Mouse (Mus musculus): ENCODE results near the gene Nt5dc2. TPM values are rescaled to one million over a fixed set of nuclear protein-coding genes. Genes with fewer than 3 reads are reported as not detected.

Nt5dc2 gene
- polyA plus RNA-seq, 1 experiment from 2014 or later = 421 TPM

GRCm38 (mm10) chr14:31126826-31127225, 4.0 kb upstream of the Nt5dc2 start:
- Histone ChIP-seq H3K9me3 (replicated peaks) (no peaks in the 10 kb centered on the region), H3K4me2 (replicated peaks) (peak overlapping the region; percentile 36; the same call in 1 of the 2 replicates), H3K27me3 (no peaks in the 10 kb centered on the region), H3K9ac (no peak overlapping the region), H3K36me3 (peaks cover 9% of the 10 kb centered on the region; the same call in 1 of the 2 replicates), H3K4me1 (peaks cover 41% of the 10 kb centered on the region), H3K27ac (replicated peaks) (no peak overlapping the region), H3K4me3 (replicated peaks) (no peak overlapping the region)
- WGBS = 95% methylated on average over 8 of the region's 8 CpGs
- no peak for ATAC-seq (ENCODE audit: insufficient number of reproducible peaks, low FRiP score, low TSS enrichment, low read depth)

- peaks cover 55% of the 10 kb centered on the region for H3K4me1 ChIP-seq
- peak overlapping the region; percentile 85 for H3K27ac ChIP-seq (replicated peaks)
- H3K4me3 ChIP-seq (replicated peaks) = peak overlapping the region; percentile 74
- H3K36me3 ChIP-seq = peaks cover 5% of the 10 kb centered on the region; the same call in 1 of the 2 replicates
- H3K9ac ChIP-seq = peak overlapping the region; percentile 57
- no peaks in the 10 kb centered on the region for H3K9me3 ChIP-seq (replicated peaks)
- H3K4me2 ChIP-seq (replicated peaks) = peak overlapping the region; percentile 76
- WGBS = 1% methylated on average over 23 of the region's 23 CpGs
- no peak for ATAC-seq (ENCODE audit: insufficient number of reproducible peaks, low FRiP score, low TSS enrichment, low read depth)
- H3K27me3 ChIP-seq = no peaks in the 10 kb centered on the region
These were observed 2.6 kb upstream of the Nt5dc2 start for GRCm38 (mm10) chr14:31128101-31128825.

DNA sequence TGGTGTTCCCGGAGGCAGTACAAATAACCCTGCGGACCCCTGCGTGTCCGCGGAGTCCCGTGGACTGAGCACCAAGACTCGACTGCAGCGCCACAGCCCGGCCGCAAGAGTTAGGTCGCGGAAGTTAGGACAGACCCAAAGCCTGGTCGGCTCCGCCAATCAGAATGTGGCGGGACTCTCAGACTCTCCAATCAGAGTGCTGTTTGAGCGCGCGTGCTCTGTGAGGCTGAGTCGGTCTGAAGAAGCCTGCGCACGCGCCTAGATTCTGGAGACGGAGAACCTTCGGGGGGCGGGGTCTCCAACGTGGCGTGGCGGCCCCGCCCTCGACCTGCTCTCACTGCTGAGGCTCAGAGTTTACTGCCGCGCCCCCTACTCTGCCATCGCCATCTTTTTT, 2.0 kb upstream of the Nt5dc2 start, which contains the start of gene Smim4:
Smim4 (minus strand) TSS at position 131 of the 394 bp plus-strand sequence.
- Histone ChIP-seq H3K36me3 (peaks cover under 1% of the 10 kb centered on the region; the same call in 1 of the 2 replicates), H3K4me3 (replicated peaks) (peak within 1 kb of the TSS; percentile 74), H3K4me1 (peaks cover 61% of the 10 kb centered on the region), H3K27ac (replicated peaks) (peak within 1 kb of the TSS; percentile 85), H3K9ac (peak within 1 kb of the TSS; percentile 57), H3K4me2 (replicated peaks) (peak within 1 kb of the TSS; percentile 76), H3K9me3 (replicated peaks) (no peaks in the 10 kb centered on the region), H3K27me3 (no peaks in the 10 kb centered on the region)
- under 1% methylated on average over 33 of the region's 33 CpGs for WGBS
- peak; percentile 94 for ATAC-seq (ENCODE audit: insufficient number of reproducible peaks, low FRiP score, low TSS enrichment, low read depth)

- Histone ChIP-seq H3K4me1 (peaks cover 67% of the 10 kb centered on the region), H3K36me3 (0 out of 2 replicates have a peak, but pooled peaks cover under 1% of the 10 kb centered on the region), H3K27ac (replicated peaks) (peak overlapping the region; percentile 81), H3K27me3 (no peaks in the 10 kb centered on the region), H3K4me2 (replicated peaks) (peak overlapping the region; percentile 76), H3K9ac (0 out of 2 replicates have a peak overlapping the region, but pooled peaks have one; percentile 12), H3K9me3 (replicated peaks) (no peaks in the 10 kb centered on the region), H3K4me3 (replicated peaks) (peak overlapping the region; percentile 74)
- ATAC-seq (ENCODE audit: insufficient number of reproducible peaks, low FRiP score, low TSS enrichment, low read depth) = no peak
- whole genome bisulfite sequencing = 62% methylated on average over 15 of the region's 15 CpGs
These were observed 1.3 kb upstream of the Nt5dc2 start for GRCm38 (mm10) chr14:31129326-31130235.

GRCm38 (mm10) chr14:31131272-31131821, 494 bp downstream of the Nt5dc2 start:
- Histone ChIP-seq H3K27ac (replicated peaks) (peak overlapping the region; percentile 81), H3K4me2 (replicated peaks) (peak overlapping the region; percentile 73), H3K4me1 (peaks cover 63% of the 10 kb centered on the region), H3K4me3 (replicated peaks) (peak overlapping the region; percentile 90), H3K9ac (peak overlapping the region; percentile 91), H3K9me3 (replicated peaks) (no peaks in the 10 kb centered on the region), H3K27me3 (no peaks in the 10 kb centered on the region), H3K36me3 (peaks cover 18% of the 10 kb centered on the region)
- no peak for ATAC-seq (ENCODE audit: insufficient number of reproducible peaks, low FRiP score, low TSS enrichment, low read depth)
- WGBS = 1% methylated on average over 43 of the region's 43 CpGs

DNA sequence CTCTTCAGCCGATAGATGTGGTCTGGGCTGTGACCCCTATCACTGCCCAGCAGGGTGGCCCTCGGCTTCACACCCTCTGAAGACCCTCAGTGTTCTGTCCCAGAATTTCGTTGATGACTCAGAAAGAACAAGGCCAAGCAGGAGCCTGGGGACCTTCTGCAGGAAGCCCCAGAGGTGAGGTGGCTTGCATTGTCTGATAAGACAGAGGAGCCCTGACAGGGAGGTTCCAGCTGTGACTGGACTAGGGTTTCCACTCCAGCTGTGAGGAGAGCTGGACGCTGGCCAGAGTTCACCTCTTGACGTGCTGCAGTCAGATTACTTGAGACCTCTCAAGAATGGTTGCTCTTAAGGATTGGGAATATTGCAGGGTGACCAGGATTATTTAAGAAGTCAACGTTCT, 1.2 kb downstream of the Nt5dc2 start:
- H3K36me3 ChIP-seq = peaks cover 25% of the 10 kb centered on the region
- peak overlapping the region; percentile 81 for H3K27ac ChIP-seq (replicated peaks)
- ATAC-seq (ENCODE audit: insufficient number of reproducible peaks, low FRiP score, low TSS enrichment, low read depth) = no peak
- H3K4me2 ChIP-seq (replicated peaks) = peak overlapping the region; percentile 73
- peak overlapping the region; percentile 90 for H3K4me3 ChIP-seq (replicated peaks)
- H3K9ac ChIP-seq = peak overlapping the region; percentile 91
- H3K9me3 ChIP-seq (replicated peaks) = no peaks in the 10 kb centered on the region
- H3K27me3 ChIP-seq = no peaks in the 10 kb centered on the region
- peaks cover 56% of the 10 kb centered on the region for H3K4me1 ChIP-seq
- WGBS = 14% methylated on average over 6 of the region's 6 CpGs

- H3K27me3 ChIP-seq = no peaks in the 10 kb centered on the region
- peaks cover 51% of the 10 kb centered on the region for H3K4me1 ChIP-seq
- peak overlapping the region; percentile 73 for H3K4me2 ChIP-seq (replicated peaks)
- peaks cover 30% of the 10 kb centered on the region for H3K36me3 ChIP-seq
- peak overlapping the region; percentile 81 for H3K27ac ChIP-seq (replicated peaks)
- peak overlapping the region; percentile 90 for H3K4me3 ChIP-seq (replicated peaks)
- H3K9ac ChIP-seq = peak overlapping the region; percentile 26; the same call in 1 of the 2 replicates
- no peaks in the 10 kb centered on the region for H3K9me3 ChIP-seq (replicated peaks)
- ATAC-seq (ENCODE audit: insufficient number of reproducible peaks, low FRiP score, low TSS enrichment, low read depth) = no peak
- 72% methylated on average over 7 of the region's 7 CpGs for WGBS
These were observed 1.7 kb downstream of the Nt5dc2 start for GRCm38 (mm10) chr14:31132491-31132975.

DNA sequence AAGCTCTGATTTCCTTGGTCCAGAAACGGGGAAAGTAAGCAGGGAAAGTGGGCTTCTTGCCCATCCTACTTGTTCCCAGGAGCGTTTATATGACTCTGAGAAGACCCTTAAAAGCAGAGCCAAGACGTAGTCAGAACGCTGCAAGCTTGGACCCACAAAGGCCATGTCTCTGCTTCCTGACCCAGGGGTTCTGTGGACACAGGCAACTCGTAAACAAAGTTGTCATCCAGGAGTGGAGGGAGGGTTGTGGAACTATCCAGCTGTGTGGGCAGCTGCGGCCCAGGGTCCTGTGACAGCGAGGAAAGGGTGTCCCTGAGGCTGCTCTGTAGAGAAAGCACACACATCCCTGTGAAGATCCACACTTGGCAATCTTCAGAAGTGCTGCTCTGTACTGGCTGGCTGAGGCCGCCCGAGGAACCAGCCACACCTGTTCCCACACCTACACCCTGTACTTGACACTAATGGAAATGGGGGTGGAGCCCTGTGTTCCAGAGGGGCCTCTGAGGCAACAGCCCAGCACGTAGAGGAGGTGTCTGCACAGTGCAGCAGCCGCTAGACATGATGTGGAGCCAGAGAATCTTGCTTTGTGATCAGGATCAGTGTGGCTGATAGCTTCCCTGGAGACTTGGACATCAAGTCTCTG, 2.3 kb downstream of the Nt5dc2 start:
- H3K27ac ChIP-seq (replicated peaks) = peak overlapping the region; percentile 81
- peaks cover 35% of the 10 kb centered on the region for H3K36me3 ChIP-seq
- H3K4me2 ChIP-seq (replicated peaks) = peak overlapping the region; percentile 73
- no peaks in the 10 kb centered on the region for H3K9me3 ChIP-seq (replicated peaks)
- 0 out of 2 replicates have a peak overlapping the region, but pooled peaks have one; percentile 26 for H3K9ac ChIP-seq
- peaks cover 51% of the 10 kb centered on the region for H3K4me1 ChIP-seq
- H3K4me3 ChIP-seq (replicated peaks) = peak overlapping the region; percentile 90
- peak; percentile 15; the same call in 1 of the 2 replicates for ATAC-seq (ENCODE audit: insufficient number of reproducible peaks, low FRiP score, low TSS enrichment, low read depth)
- 51% methylated on average over 11 of the region's 11 CpGs for WGBS
- H3K27me3 ChIP-seq = no peaks in the 10 kb centered on the region

DNA sequence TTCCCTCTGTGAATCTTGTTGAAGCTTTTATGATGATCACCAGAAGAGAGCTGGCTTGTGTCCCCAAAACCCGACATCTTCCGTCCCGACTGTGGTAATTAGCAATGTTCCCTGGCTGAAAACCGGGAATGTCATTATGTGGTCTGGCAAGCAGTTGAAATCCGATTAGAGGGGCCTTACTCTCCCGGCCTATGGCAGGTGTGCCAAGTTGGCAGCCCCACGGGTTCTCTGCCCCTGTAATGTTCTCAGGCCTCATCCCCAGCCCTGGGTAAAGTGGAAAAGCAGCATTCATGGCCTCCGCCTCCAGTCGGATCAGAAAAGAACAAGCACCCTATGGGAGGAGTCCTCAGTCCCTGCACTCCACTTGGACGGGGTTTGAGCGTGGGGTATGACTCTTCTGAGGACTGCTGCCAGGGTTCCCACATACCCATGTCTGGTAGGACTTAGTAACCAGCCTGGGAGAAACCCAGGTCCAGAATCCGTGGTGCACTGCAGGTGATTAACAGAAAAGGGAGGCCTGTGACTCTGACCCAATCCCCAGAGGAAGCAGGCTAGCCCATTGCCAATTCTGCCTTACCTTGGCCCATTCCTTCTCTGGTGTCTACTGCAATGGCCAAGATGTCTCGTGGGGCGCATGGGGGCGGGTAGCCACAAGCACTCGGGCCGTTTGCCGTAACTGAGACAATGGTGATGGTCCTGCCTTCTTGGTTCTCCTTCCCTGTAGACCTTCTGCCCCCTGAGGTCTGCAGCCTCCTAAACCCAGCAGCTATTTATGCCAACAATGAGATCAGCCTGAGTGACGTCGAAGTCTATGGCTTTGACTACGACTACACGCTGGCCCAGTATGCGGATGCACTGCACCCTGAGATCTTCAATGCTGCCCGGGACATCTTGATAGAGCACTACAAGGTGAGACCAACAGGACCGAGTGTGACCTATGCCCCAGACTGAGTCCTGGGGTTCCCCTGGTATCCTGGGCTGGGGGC, 3.5 kb downstream of the Nt5dc2 start:
- peak overlapping the region; percentile 81 for H3K27ac ChIP-seq (replicated peaks)
- H3K36me3 ChIP-seq = peaks cover 46% of the 10 kb centered on the region
- H3K4me1 ChIP-seq = peaks cover 51% of the 10 kb centered on the region
- 69% methylated on average over 25 of the region's 25 CpGs for WGBS
- no peaks in the 10 kb centered on the region for H3K27me3 ChIP-seq
- no peaks in the 10 kb centered on the region for H3K9me3 ChIP-seq (replicated peaks)
- H3K4me3 ChIP-seq (replicated peaks) = peak overlapping the region; percentile 90; the same call in 1 of the 2 replicates
- H3K9ac ChIP-seq = no peak overlapping the region
- peak overlapping the region; percentile 73 for H3K4me2 ChIP-seq (replicated peaks)
- no peak for ATAC-seq (ENCODE audit: insufficient number of reproducible peaks, low FRiP score, low TSS enrichment, low read depth)

Data from embryonic facial prominence, embryonic 15.5 days (tissue).